Mouse (Mus musculus): Measurements from ENCODE around the gene Gck. TPM values are rescaled to one million over a fixed set of nuclear protein-coding genes. Genes with fewer than 3 reads are reported as not detected.

Gene Gck
- 1 to 10 TPM; 2.0 to 3.3 TPM for total RNA-seq (2021)
- long read RNA-seq, experiment 1, partial matches to known transcripts = 0 of 5 reads
- long read RNA-seq, experiment 1, other reads (novel, unspliced or antisense) = 2 of 5 reads
- long read RNA-seq, experiment 2, partial matches to known transcripts = 3 of 7 reads
- long read RNA-seq, experiment 2, other reads (novel, unspliced or antisense) = 1 of 7 reads

DNA sequence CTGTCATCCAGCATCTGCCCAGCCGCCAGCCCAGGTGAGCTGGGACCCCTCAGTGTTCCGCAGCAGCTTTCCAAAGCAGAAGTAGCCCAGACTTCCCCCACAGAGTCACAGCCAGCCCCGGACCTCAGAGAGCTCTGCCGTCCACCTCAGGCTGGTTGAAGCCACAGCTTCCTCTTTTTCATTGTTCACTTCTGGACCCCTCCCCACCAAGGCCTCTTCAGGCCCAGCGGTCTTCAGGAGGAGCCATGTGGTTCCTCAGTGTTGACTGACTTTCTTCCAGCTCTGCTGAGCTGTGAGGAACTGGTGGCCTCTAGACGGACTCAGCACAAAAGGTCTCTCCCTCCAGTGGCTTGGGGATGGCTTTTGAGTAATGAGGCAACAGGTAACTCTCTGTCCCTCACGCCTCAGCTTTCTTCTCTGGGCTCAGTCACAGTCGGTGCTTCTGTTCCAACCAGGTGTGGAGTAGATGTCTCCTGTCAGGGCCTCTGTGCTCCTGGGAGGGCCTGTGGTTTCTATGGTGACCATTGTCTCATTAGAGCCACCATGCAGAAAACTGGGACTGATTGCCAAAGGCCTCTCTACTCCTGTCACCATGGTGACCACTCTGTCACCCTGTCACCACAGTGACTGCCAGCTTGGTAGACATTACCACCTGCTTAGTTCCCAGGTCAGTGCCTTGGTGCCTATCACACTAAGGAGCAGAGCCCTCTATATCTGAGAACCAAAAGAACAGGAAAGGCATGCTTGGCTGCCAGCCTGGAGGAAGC is at the start of gene Gck:
Gene Gck, minus strand, starts transcription at position 496 of the 767 bp plus-strand sequence.
- DNase-seq (ENCODE audit: low spot score) = no peak

DNA sequence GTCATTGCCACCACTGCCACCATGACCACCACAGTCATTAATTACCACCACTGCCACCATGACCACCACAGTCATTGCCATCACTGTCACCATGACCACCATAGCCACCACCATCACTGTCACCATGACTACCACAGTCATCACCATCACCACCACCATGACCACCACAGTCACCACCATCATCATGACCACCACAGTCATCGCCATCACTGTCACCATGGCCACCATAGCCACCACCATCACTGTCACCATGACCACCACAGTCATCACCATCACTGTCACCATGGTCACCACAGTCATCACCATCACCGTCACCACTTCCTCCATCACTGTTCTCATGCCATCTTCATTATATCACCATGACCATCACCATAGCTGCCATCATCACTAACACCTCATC is 48.6 kb upstream of the Gck start:
- DNase-seq (ENCODE audit: low spot score) = no peak

DNA sequence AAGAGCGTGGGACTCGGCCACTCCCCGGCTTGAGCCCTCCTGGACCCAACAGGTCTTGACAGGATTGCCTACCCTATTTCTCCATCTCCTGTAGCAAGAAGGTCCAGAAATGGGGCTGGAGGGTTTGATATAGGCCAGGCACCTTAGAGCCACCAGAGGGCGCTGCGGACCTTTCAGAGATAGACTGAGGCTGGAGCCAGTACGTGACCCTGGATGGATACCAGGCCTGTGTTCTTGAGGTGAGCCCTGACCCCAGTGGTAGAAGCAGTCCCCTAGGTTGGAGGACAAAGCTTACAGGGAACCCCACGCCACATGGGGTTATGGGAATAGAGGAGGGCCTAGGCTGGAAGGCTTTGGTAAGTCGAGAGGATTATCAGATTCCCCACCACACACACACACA is 46.1 kb upstream of the Gck start:
- DNase-seq (ENCODE audit: low spot score) = peak; percentile 89

DNA sequence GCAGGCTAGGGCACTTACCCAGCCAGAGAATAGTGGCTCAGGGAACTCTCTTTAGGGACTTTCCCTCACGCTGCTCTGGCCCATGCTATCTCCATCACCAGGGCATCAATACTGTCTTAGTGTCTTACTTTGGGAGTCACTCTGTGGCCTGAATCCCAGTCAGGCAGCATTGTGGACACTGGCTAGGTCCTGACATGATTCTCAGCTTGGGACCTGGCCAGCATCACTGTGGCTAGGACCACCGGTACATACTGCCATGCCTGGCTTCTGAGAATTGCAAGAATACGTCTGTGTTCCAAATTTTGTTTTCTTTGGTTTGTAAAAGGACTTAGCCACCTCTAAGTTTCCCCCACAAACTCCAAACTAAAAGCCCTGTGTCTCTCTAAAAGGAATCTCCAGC is 45.0 kb upstream of the Gck start:
- no peak for DNase-seq (ENCODE audit: low spot score)

DNA sequence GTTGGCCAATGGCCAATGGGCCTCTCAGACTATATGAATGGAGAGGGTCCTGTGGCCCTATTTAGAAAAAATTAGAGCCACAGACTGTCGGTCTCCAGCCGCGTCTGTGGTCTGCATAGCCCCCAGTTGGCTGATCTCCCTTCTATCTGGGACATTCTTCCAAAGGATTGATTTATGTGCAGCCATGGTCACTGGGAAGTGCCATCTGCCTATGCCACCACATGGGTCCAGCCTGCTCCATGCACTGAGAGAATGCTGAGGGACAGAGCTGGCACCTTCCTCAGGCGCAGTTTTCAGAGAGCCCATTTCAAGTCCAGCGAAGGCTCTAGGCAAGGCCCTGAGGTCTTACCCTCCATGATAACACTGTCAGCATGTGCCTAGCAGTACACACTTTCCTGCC is 44.3 kb upstream of the Gck start:
- no peak for DNase-seq (ENCODE audit: low spot score)

DNA sequence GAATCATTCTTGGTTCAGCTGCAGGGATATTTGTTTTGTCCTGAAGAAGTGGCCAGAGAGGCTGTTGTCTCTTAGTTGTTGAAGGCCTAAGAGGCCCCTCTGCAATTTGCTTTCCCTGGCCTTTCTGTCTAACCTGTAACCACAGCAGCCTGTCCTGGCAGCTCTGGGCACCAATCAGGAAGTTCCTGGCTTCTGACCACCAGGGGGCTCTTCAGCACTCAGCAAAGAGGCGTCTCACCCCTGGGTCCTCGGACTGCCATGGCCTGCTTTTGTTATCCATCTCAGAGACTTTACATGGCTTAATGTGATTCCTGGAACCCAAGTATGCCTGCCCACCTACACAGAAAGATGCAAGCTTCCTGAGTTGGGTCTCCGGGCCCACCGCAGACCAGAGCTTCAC is 41.0 kb upstream of the Gck start:
- DNase-seq (ENCODE audit: low spot score) = no peak

DNA sequence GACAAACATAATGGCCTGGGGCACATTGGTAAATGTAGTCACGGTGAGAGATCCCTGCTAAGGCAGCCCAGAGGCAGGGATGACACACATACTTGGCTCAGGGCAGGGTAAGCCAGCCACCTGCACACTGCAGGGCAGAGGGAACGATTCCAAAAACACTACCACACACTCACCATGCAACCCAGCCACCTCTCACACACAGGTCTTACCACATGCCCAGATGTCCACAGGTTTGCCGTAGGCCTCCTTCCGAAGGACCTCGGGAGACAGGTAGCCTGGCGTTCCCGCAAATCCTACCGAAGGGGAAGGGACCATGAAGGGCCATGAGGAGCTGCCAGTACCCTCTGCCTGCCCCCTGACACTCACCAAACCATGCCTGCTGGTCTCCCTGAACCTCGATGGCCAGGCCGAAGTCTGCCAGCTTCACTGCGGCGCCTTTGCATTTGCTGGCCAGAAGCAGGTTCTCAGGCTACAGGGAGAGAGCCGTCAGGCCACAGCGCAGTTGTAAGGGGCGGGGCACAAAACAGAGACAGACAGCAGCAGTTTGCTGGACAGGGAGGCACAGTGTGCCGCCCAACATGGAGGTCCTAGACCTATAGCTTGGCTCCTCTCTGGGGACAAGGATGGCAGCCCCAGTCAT is 40.2 kb upstream of the Gck start:
- DNase-seq (ENCODE audit: low spot score) = no peak

DNA sequence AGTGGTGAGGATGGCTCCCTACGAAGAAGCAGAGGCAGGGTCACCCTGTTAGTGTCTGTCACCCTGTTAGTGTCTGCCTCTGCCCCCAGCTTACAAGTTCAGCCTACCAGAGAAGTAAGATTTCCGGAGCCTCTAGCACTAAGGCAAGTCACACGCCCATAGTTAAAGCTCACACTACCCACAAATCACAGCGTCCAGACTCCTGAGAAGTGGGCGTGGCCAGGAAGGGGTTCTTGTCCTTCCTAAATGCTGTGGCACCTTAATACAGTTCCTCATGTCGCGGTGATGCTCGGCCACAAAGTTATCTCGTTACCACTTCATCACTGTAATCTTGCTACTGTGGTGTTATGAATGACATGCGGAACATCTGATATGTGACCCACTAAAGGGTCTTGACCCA is 38.2 kb upstream of the Gck start:
- no peak for DNase-seq (ENCODE audit: low spot score)

DNA sequence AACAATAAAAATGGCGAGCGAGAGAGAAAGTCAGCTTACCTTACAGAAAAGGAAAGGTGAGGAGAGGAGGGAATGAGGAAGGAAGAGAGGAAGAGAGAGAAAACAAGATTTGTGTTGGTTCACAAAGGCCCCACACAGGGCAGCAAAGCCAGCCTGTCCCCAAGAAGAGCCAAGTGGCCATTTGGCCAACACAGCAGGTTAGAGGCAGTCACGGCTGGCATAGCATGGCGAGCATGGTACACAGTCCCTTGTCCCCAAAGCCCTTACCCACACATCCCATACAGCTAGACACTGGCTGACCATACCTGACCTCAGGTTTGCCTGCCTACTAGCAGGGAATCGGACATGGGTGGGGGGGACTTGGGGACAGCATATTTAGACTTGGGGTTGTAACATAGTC is 33.7 kb upstream of the Gck start:
- no peak for DNase-seq (ENCODE audit: low spot score)

DNA sequence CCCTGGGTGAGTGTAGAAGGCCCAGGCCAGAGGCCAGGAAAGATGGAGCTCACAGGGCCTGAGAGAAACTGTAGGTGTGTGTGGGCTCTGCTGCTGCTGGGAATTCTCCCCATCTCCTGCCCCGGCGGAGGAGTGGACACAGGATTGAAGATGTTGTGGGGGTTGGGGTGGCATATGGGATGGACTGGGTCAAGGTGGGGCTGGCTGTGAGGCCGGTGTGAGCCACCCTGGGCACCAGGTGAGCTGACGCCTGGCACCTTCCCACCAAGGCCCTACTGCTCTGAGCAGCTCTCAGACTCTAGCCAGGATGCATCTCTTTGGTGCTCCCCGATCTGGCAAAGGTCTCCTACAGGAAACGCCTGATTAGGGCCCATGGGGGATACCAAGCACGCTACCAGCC is 31.4 kb upstream of the Gck start:
- DNase-seq (ENCODE audit: low spot score) = no peak

DNA sequence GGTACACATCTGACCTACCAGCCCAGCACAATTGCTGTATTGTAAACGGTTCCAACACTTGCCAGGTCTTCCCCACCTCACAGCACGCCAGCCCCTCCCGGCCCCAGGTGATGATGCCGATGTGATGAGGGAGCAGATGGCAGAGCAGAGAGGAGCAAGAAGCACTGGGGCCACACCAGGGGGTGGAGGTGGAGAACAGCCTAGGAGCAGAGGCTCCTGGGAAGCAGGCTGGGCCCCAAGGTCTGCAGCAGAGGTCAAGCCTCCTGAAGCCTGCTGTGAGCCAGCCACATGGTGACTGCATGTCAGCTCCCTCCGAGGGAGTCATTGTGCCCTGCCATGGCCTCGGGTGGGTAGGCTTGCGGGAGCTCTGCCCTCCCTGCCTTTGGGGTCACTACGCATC is 30.7 kb upstream of the Gck start:
- DNase-seq (ENCODE audit: low spot score) = no peak

DNA sequence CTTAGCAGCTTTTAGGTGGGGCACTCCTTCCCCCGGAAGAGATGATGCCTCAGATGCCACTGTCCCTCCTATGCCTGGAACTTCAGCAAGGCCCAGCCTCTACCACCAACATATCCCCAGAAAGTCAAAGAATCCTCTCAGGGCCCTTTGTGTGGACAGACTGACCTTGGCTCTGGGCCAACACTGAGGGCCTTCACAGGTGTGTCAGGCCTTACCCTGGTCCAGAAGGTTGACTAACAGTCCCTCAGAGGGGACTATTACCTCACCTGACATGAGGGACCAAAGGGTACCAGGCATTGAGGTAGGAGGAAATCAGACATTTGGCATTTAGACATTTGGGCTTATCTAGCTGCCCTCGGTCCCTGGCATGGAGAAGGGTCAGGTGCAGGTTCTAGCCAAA is 30.2 kb upstream of the Gck start:
- DNase-seq (ENCODE audit: low spot score) = no peak

DNA sequence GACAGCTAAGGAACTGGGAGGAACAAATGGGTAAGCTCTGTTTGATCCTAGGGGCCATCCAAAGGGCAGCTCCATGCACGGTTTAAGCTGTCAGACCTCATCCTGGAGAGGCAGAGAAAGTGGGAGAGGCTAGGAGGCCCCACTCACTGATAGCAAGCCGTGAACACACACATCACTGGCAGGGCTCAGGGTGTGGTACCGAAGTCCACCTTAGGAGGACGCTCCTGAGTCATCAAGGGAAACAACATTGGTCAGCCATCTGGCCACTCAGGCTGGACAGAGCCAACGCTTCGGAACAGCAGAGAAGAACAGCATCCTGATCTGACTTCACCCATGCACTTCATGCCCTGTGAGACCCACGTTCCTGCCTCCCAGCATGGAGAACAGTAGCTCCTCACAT is 29.2 kb upstream of the Gck start:
- DNase-seq (ENCODE audit: low spot score) = no peak

DNA sequence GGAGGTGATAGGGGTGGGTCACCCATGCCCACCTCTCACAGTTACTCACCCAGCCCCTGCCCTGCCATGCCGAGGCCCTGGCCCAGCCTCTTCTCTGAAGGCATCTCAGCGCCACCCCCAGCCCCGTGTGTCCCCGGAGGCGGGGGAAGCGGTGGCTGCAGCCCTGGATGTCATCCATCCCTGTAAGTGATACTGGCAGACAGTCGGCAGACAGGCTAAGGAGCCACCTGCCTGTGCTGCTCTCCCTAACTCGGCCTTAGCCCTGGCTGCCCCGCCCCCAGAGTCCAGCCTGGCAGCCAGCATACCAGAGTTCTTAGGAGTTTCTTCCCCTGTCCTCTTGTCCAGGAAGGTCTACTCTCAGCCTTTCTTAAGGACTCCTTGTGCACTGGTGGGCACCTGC is 26.2 kb upstream of the Gck start:
- peak; percentile 74 for DNase-seq (ENCODE audit: low spot score)

DNA sequence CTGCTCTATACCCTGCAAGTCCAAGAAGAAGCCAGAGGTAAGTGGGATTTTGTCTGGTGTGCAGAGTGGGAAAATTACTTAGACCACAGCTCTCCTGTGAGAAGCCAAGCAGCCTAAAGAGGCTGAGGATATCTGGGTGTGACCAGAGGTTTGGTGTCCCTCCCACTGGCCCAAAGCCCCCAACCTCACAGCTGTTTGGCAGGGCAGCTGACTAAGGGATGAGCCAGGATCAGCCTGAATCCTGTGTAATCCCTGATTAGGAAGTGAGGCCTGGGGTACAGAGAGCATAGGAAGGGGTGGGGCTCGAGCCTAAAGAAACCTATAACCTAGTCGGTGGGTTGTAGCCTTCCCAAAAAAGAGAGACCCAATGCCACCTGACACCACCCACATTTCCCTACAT is 25.2 kb upstream of the Gck start:
- DNase-seq (ENCODE audit: low spot score) = no peak

DNA sequence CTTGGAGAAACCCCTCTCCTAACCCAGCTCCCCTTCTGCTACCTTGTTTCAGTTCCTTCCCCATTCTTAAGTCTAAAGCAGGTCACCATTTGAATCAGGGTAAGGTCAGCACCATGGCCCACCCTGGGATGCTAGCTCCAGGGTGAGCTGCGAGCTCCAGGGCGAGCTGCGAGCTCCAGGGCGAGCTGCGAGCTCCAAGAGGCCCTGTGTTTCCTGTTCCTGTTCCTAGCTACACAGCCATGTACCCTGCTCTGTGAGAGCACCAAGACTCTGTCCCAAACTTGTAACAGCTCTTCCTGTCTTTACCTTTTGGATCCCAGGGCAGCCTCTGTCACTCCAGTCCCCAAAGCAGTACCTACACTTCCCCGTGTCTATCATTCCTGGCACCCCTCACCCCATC is 24.2 kb upstream of the Gck start:
- DNase-seq (ENCODE audit: low spot score) = no peak

DNA sequence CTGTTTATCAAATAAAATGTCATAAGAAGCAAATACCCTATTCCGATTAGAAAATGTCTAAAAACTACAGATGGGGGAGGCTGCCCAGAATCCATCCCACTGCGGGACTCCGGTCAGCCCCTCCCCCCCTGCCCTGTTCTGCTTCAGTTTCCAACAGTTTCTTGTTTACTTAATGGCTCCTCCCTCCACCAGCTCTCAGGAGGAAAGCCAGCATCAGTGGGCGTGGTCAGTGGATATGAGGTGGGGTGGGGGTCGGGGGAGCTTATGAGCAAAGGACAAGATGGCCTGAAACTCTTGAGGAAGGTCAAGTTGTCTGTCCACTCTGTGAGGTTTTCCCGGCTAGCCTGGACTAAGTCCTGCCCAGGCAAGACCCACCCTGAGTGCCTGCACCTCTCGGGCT is 23.3 kb upstream of the Gck start:
- no peak for DNase-seq (ENCODE audit: low spot score)

DNA sequence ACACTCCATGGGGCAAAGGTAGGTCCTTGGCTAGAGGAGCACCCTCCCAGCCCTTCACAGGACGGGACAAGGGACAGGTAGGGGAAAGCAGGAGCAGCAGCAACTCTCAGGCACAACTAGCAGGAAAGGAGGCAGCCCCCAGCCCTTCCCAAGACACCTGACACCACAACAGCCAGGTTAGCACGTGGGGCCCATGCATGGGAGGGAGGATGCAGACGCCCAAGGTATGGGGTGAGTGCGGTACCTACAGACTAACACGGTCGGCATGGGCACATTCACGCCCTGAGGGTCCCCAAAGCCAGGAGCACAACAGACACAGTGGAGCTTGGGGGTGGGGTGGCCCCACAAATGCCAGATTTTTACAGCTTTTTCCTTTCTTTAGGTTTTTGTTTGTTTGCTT is 21.3 kb upstream of the Gck start:
- DNase-seq (ENCODE audit: low spot score) = no peak

DNA sequence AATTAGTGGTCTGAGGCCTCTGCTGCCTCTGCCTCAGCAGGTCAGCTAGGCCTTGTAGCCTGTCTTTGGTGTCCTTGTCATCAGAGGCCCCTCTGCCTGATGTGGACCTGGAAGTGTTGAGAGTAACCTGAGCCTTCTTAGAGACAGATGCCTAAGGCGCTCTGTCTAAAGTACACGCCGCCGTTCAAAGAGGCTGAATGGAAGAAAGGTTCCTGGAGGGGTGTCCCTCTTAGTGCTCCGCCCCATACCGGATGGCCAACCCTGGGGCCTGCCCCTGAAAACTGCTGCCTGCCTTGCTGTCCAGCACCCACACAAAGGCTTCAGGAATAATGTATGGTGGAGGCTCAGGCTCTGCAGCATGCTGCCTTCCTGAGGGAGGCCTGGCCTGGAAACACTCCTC is 18.3 kb upstream of the Gck start:
- DNase-seq (ENCODE audit: low spot score) = no peak

DNA sequence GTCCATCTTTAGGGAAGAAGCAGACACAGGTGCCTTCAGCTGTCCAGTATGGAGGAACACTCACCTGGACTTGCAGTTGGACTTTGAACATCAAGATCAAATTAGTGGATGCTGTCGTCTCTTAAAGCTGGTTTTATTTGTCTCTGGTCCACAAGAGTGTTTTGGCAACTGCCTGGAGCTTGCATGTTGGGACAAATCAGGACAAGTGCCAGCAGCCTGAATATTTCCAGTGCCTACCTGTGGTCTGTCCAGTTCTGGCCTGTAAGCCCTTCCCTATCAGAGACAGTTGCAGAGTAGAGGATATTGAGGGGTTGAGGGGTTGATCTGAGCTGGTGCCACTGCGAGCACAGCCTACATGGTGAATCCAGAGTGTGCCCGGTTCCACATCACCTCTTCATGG is 16.9 kb upstream of the Gck start:
- no peak for DNase-seq (ENCODE audit: low spot score)

DNA sequence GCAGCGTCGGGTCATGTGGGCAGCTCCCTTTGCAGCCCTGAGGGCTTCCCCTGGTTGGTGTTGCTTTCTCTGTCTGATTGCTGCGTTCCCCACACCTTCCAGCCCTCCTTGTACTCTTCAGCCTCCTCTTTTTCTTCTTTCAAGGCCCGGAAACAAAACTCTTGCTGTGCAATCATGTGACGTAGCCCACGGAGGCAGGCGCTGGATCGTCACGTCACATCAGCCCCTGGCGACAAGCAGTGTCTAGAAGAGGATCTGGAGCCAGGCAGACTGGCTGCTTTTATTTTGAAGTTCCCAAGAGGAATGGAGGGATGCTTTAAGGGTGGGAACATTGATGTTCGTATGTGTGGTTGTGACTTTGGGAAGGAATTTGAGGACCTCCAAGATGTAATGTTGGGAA is 16.0 kb upstream of the Gck start:
- no peak for DNase-seq (ENCODE audit: low spot score)

DNA sequence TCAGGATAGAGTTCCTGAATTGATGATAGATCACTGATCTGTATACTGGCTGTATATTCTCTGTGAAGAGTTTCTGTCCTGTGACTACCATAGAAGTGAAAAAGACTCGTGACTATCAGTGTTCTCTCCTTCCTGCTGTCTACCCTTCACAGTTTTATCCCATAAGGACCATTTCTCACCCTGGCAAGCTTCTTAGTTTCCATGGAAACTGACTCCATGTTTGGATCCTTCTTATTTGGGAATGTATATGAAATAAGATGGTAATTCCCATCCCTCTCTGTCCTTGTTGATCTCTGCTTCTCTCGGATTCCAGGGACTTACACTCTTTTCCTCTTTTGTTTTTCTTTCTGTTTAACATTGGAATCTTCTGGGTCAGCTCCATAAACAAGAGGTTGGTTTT is 10.2 kb upstream of the Gck start:
- no peak for DNase-seq (ENCODE audit: low spot score)

Data from gastrocnemius, adult 18-20 months (tissue).